Mouse (Mus musculus): ENCODE results near the gene Nr4a3. TPM values are rescaled to one million over a fixed set of nuclear protein-coding genes. Genes with fewer than 3 reads are reported as not detected.

Gene Nr4a3
- polyA plus RNA-seq (2014; fragmentation: Illumina TruSeq; extraction: RNeasy Lipid Tissue Mini Kit (QIAGEN cat#74804); ENCODE audit: low read depth, low replicate concordance), result 79.9 TPM

DNA sequence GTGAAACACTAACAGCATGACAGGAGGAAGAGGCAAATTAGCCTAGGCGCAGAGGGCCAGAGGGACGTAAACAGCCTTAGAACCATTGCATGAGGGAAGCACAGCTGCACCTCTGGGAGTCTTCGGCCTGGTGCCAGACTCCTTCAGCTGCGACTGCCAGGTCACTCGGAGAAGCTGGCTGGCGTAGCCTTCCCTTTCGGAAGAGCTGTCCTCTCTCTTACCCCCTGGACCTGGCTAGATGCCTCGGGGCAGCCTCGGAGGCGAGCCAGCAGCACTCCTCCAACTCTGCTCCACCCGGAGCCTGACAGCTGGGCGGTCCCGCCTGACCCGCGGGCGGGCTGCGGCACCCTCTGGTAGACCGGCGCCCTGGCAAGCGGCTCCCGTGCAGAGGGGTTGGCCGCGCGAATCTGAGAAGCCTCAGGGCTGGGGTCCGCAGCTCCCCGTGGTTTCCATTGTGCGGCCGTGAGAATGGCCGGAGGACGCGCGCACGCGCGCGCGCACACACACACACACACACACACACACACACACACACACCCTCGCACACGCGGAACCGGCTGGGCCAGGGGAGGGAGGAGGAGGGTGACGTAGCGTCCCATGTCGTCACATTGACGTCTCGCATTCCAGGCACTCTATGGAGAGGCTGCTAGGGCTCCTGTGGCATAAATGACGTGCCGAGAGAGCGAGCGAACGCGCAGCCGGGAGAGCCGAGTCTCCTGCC is at the start of gene Nr4a3:
Gene Nr4a3, plus strand, starts transcription at position 663 of the 721 bp plus-strand sequence.

DNA sequence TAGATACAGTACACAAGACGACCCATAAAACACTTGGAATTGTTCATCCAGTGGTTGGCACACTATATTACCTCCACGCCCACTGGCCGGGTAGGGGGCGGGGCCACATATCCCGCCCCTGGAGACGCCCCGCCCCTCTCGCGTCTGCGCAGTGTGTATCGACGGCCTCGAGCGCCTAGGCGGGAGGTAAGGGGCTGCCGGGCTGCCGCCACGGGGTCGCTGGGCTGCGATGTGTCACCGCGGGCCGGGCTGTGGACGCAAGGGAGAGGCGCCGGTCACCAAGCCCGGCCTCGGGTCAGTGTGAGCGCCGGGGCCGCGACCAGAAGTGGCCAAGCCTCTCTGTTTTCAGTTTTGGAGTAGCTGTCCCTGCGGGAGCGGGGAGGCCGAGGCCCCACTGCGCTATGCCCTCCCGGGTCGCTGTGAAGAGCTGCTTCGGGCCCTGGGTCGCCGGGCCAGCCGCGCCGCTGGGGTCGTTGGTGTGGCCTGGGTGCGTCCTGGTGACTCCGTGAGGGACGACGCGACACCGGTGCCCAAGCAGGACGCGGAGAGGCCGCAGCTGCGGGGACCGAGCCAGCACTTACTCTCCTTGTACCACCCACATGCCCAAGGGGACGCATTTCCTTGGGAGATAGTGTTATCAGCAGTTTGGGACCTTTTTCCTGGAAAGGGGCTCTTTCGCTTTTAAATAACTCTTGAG is 80.0 kb downstream of the Nr4a3 start, which contains the start of gene Stx17:
Gene Stx17, plus strand, starts transcription at position 143 of the 697 bp plus-strand sequence.

Other genes with a start within 250 kb of the Nr4a3 start
- gene Stx17, start 79.8 kb downstream of the Nr4a3 start, polyA plus RNA-seq (2014; fragmentation: Illumina TruSeq; extraction: RNeasy Lipid Tissue Mini Kit (QIAGEN cat#74804); ENCODE audit: low read depth, low replicate concordance), result 78.4 TPM
- 230 TPM for gene Erp44, start 234.4 kb downstream of the Nr4a3 start, polyA plus RNA-seq (2014; fragmentation: Illumina TruSeq; extraction: RNeasy Lipid Tissue Mini Kit (QIAGEN cat#74804); ENCODE audit: low read depth, low replicate concordance)
- 13.1 TPM for gene Invs, start 234.6 kb downstream of the Nr4a3 start, polyA plus RNA-seq (2014; fragmentation: Illumina TruSeq; extraction: RNeasy Lipid Tissue Mini Kit (QIAGEN cat#74804); ENCODE audit: low read depth, low replicate concordance)